Mouse (Mus musculus) heart, embryonic 12.5 days (tissue): ENCODE measurements at regions not wholly inside any gene's neighbourhood (a gene's known extent, or its start where the extent isn't known, plus 50 kb on each side); places are given as distances from the start of the nearest gene placed in this dataset.

Experiments used
- ATAC-seq: fragments of 200-750 bp; cut with Nextera tagmentation; 2 replicates; pipeline ENCODE4 v1.8.0; 2017; ENCODE audit warnings: moderate TSS enrichment, moderate library complexity; ENCODE audit not compliant: insufficient number of reproducible peaks, low FRiP score
- H3K27ac ChIP-seq: fragments of 300-500 bp; sonication (generic); 2 replicates; pipeline ENCODE4 v1.5.1; 2016; ENCODE audit warnings: mild to moderate bottlenecking, moderate library complexity; ENCODE audit not compliant: poor library complexity, severe bottlenecking
- H3K27me3 ChIP-seq: fragments of 300-500 bp; sonication (generic); replicated peaks from 2 replicates; pipeline ENCODE4 v1.6.1; 2016; ENCODE audit warnings: mild to moderate bottlenecking, moderate library complexity
- H3K36me3 ChIP-seq: fragments of 300-500 bp; sonication (generic); 2 replicates; pipeline ENCODE4 v1.6.1; 2016; ENCODE audit warnings: mild to moderate bottlenecking, moderate library complexity
- H3K4me1 ChIP-seq: fragments of 300-500 bp; sonication (generic); replicated peaks from 2 replicates; pipeline ENCODE4 v1.6.1; 2016; ENCODE audit warnings: mild to moderate bottlenecking
- H3K4me2 ChIP-seq: fragments of 300-500 bp; sonication (generic); 2 replicates; pipeline ENCODE4 v1.6.1; 2016; ENCODE audit warnings: mild to moderate bottlenecking, moderate library complexity
- H3K4me3 ChIP-seq: fragments of 300-500 bp; sonication (generic); 2 replicates; pipeline ENCODE4 v1.5.1; 2016; ENCODE audit warnings: mild to moderate bottlenecking
- H3K9ac ChIP-seq: fragments of 300-500 bp; sonication (generic); 2 replicates; pipeline ENCODE4 v1.6.1; 2016; ENCODE audit warnings: mild to moderate bottlenecking, moderate library complexity
- H3K9me3 ChIP-seq: fragments of 300-500 bp; sonication (generic); replicated peaks from 2 replicates; pipeline ENCODE4 v1.6.1; 2016; ENCODE audit warnings: mild to moderate bottlenecking, moderate library complexity
- WGBS: fragments of 180-500 bp; shearing (Covaris S2); methylation state at CpG from one replicate; pipeline ENCODE4 v1.1.7; 2016; 5-methylcytosine and 5-hydroxymethylcytosine counted together

GRCm38 (mm10) chr1:136751464-136752191 lies 126.9 kb downstream of the Zfp281 start:
- ATAC-seq: no peak
- Histone ChIP-seq H3K4me1 (peaks cover 6% of the 10 kb centered on the region; the same call in 1 of the 2 replicates), H3K36me3 (no peaks in the 10 kb centered on the region), H3K9me3 (no peaks in the 10 kb centered on the region), H3K27ac (0 out of 2 replicates have a peak overlapping the region, but pooled peaks have one; percentile 12), H3K9ac (no peak overlapping the region), H3K4me3 (no peak overlapping the region), H3K4me2 (no peak overlapping the region), H3K27me3 (no peaks in the 10 kb centered on the region)
- 57% methylated on average over 14 of the region's 14 CpGs for WGBS

- Histone ChIP-seq H3K9ac (no peak overlapping the region), H3K27me3 (no peaks in the 10 kb centered on the region), H3K36me3 (no peaks in the 10 kb centered on the region), H3K27ac (no peak overlapping the region), H3K9me3 (peaks cover 7% of the 10 kb centered on the region), H3K4me3 (no peak overlapping the region), H3K4me2 (no peak overlapping the region), H3K4me1 (peaks cover 6% of the 10 kb centered on the region; the same call in 1 of the 2 replicates)
- 88% methylated on average over 6 of the region's 6 CpGs for WGBS
- ATAC-seq: no peak
Measured at GRCm38 (mm10) chr1:136754286-136754685, 129.6 kb downstream of the Zfp281 start.

GRCm38 (mm10) chr1:136758730-136759129 lies 134.0 kb downstream of the Zfp281 start:
- no peak overlapping the region for H3K9ac ChIP-seq
- no peak overlapping the region for H3K27ac ChIP-seq
- no peaks in the 10 kb centered on the region for H3K4me1 ChIP-seq
- H3K27me3 ChIP-seq: no peaks in the 10 kb centered on the region
- no peaks in the 10 kb centered on the region for H3K36me3 ChIP-seq
- no peak for ATAC-seq
- peaks cover 14% of the 10 kb centered on the region for H3K9me3 ChIP-seq
- WGBS: 62% methylated on average over 10 of the region's 10 CpGs
- no peak overlapping the region for H3K4me2 ChIP-seq
- no peak overlapping the region for H3K4me3 ChIP-seq

DNA sequence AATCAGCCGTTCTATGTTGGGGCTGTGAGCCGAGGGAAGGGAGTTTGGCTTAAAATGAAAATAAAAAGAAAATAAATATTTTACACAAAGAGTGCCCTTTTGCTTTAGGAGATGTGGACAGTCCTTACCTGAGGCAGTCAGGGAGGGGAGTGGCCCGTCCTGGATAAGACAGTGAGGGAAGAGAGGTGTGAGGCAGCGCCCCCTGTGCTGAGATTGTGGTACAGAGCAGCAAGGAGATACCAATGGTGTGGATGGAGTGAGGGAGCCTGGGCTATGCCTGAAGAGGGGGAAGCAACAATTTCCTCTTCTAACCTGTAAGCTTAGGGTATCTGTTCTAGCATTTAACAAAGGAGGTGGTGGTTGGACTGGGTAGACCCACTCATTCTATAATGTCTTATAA lies 134.5 kb downstream of the Zfp281 start:
- Histone ChIP-seq H3K4me2 (no peak overlapping the region), H3K4me3 (no peak overlapping the region), H3K27me3 (no peaks in the 10 kb centered on the region), H3K36me3 (no peaks in the 10 kb centered on the region), H3K9ac (no peak overlapping the region), H3K9me3 (peaks cover 14% of the 10 kb centered on the region), H3K4me1 (no peaks in the 10 kb centered on the region), H3K27ac (no peak overlapping the region)
- WGBS: 64% methylated on average over 4 of the region's 4 CpGs
- no peak for ATAC-seq

- Histone ChIP-seq H3K4me2 (no peak overlapping the region), H3K27me3 (no peaks in the 10 kb centered on the region), H3K4me1 (no peaks in the 10 kb centered on the region), H3K4me3 (no peak overlapping the region), H3K27ac (no peak overlapping the region), H3K9ac (no peak overlapping the region), H3K9me3 (peaks cover 14% of the 10 kb centered on the region), H3K36me3 (no peaks in the 10 kb centered on the region)
- ATAC-seq: no peak
- 84% methylated on average over 4 of the region's 4 CpGs for WGBS
Measured at GRCm38 (mm10) chr1:136761467-136761866, 136.8 kb downstream of the Zfp281 start.

DNA sequence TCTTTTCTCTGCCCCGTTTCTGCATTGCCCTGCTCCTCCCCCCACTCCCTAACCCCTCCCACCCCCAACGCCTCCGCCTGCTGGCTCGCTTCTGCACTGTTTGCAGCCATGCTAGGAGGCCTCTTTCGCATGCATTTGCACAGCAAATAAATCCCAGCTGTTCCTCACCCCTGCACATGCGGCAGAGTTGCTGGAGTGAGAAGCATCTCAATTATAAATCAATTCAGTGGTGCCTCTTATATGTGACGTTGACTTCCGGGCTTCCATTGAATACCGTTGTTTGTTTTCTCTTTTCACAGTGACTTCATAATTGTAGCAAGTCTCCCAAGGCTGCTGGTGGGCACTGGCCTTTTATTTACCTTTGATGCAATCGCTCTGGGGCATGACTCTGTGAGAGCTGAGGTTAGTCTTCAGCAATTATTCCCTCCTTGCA lies 144.3 kb downstream of the Zfp281 start:
- Histone ChIP-seq H3K27me3 (no peaks in the 10 kb centered on the region), H3K9me3 (peaks cover 4% of the 10 kb centered on the region; the same call in 1 of the 2 replicates), H3K36me3 (no peaks in the 10 kb centered on the region), H3K4me3 (0 out of 2 replicates have a peak overlapping the region, but pooled peaks have one; percentile 2), H3K9ac (peak overlapping the region; percentile 23; the same call in 1 of the 2 replicates), H3K4me1 (peaks cover 12% of the 10 kb centered on the region), H3K27ac (peak overlapping the region; percentile 8; the same call in 1 of the 2 replicates), H3K4me2 (peak overlapping the region; percentile 50)
- WGBS: 7% methylated on average over 10 of the region's 10 CpGs
- ATAC-seq: no peak

- Histone ChIP-seq H3K4me3 (no peak overlapping the region), H3K9ac (no peak overlapping the region), H3K36me3 (no peaks in the 10 kb centered on the region), H3K9me3 (peaks cover 4% of the 10 kb centered on the region; the same call in 1 of the 2 replicates), H3K27ac (no peak overlapping the region), H3K27me3 (no peaks in the 10 kb centered on the region), H3K4me2 (no peak overlapping the region), H3K4me1 (peaks cover 8% of the 10 kb centered on the region)
- 80% methylated on average over 6 of the region's 6 CpGs for WGBS
- no peak for ATAC-seq
Measured at GRCm38 (mm10) chr1:136773743-136774142, 149.0 kb downstream of the Zfp281 start.

- Histone ChIP-seq H3K4me1 (0 out of 2 replicates have a peak, but pooled peaks cover 2% of the 10 kb centered on the region), H3K4me2 (no peak overlapping the region), H3K27me3 (no peaks in the 10 kb centered on the region), H3K4me3 (no peak overlapping the region), H3K9ac (no peak overlapping the region), H3K27ac (no peak overlapping the region), H3K9me3 (peaks cover 4% of the 10 kb centered on the region; the same call in 1 of the 2 replicates), H3K36me3 (no peaks in the 10 kb centered on the region)
- 74% methylated on average over 17 of the region's 17 CpGs for WGBS
- no peak for ATAC-seq
Measured at GRCm38 (mm10) chr1:136776211-136776610, 151.5 kb downstream of the Zfp281 start.

DNA sequence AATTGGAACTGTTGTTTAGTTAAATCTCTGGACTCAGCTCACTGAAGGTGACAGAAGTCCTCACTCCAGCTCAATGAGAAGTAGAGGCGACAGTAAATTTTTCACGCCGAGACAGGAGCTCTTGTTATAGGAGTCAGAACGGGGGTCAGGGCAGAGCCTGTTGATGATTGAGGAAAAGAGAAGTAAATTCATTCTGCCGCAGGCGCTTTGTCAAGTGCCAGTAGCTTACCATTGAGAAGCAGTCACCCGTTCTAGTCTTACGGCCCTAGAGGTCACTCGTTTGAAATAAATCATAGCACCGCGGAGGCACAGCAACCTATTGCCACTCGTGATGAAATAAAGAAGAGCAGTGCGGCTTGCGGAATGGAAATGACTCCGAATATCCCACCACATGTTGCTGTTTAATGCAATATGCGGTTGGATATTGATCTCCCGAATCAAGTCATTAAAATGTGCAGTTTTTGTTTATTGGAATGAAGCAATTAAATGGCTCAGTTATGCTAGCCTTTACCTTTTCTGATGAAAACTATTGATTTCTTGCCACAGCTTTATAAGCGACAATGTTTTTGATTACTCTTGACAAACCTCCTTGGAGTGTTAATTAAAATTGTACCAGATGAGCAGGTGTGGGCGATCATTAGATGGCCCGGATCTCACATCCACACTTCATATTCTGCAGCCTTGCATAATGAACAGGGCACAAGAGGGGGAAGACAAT lies 152.7 kb downstream of the Zfp281 start:
- Histone ChIP-seq H3K9me3 (peaks cover 4% of the 10 kb centered on the region; the same call in 1 of the 2 replicates), H3K4me3 (no peak overlapping the region), H3K4me2 (no peak overlapping the region), H3K9ac (no peak overlapping the region), H3K27me3 (no peaks in the 10 kb centered on the region), H3K36me3 (no peaks in the 10 kb centered on the region), H3K27ac (no peak overlapping the region), H3K4me1 (peaks cover 11% of the 10 kb centered on the region)
- ATAC-seq: no peak
- 79% methylated on average over 20 of the region's 20 CpGs for WGBS

GRCm38 (mm10) chr1:136779384-136779783 lies 154.7 kb downstream of the Zfp281 start:
- Histone ChIP-seq H3K9ac (no peak overlapping the region), H3K9me3 (no peaks in the 10 kb centered on the region), H3K4me3 (no peak overlapping the region), H3K36me3 (no peaks in the 10 kb centered on the region), H3K27me3 (no peaks in the 10 kb centered on the region), H3K27ac (no peak overlapping the region), H3K4me2 (no peak overlapping the region), H3K4me1 (peaks cover 17% of the 10 kb centered on the region)
- no peak for ATAC-seq
- 87% methylated on average over 8 of the region's 8 CpGs for WGBS

DNA sequence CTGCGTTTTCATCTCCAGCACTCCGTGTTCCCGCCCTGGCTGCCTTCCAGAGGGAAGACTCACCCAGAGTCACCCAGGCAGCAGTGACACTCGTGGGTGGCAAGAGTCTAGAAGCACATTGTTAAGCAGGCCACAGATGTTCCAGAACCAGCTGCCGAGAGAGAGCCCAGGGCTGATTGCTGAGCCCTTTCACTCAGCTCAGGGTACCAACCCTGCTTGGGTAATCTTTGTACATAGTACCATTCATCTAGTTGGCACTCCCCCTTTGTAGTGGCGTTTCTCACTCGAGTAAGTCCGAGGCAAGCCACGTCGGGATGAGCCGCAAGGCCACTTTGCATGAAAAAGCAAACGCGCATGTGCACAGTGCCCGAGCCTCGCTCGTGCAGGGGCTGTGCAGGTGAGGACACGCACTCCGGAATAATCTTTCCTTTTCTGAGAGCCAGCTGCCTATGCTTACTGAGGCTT lies 156.9 kb downstream of the Zfp281 start:
- peaks cover 17% of the 10 kb centered on the region for H3K4me1 ChIP-seq
- peak overlapping the region; percentile 53 for H3K4me2 ChIP-seq
- no peaks in the 10 kb centered on the region for H3K36me3 ChIP-seq
- H3K27me3 ChIP-seq: no peaks in the 10 kb centered on the region
- H3K9ac ChIP-seq: no peak overlapping the region
- H3K4me3 ChIP-seq: peak overlapping the region; percentile 26
- H3K27ac ChIP-seq: no peak overlapping the region
- 44% methylated on average over 18 of the region's 18 CpGs for WGBS
- H3K9me3 ChIP-seq: no peaks in the 10 kb centered on the region
- ATAC-seq: no peak
